Comparison of ENCODE assay signal across 20 mouse cellular contexts in the genomic region with DNA sequence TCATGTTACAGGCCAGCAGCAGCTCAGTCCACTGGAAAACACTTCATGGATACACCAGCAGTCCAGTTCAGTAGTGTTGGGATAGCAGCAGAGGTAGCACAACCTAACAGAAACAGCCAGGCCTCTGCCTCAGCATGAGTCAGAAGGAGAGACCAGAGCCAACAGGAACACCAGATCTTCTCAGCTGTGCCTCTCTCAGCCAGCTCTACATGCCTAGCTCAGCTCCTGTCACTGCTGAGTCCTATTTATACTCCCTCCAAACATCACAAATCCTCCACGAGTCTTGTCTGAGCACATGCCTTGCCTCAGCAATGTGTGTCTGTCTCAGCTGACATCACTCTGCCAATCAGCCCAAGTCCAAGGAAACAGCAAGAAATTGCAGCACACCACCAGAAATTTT. TPM values are rescaled to one million over a fixed set of nuclear protein-coding genes. Genes with fewer than 3 reads are reported as not detected.
DNase-seq lines count a peak whose midpoint lies in the region.
"Had no signal": no experiment of that assay in that cellular context is flagged by ENCODE, and none has a peak within 500 bp of the region (broad histone marks: within the 10 kb centered on the region; RNA-seq: fewer than 3 reads in every experiment).

No protein-coding gene starts in this region.

- no peak overlapping the region for H3K4me3 ChIP-seq in limb, embryonic 10.5 days
- H3K4me3 ChIP-seq: embryonic facial prominence, embryonic 15.5 days; erythroblast, embryonic 14.5 days; forebrain, embryonic 10.5 days; heart, embryonic 13.5 days; hindbrain, embryonic 12.5 days had no signal

- WGBS in limb, embryonic 10.5 days, result 71% methylated on average over 1 of the region's 1 CpGs

- DNase-seq in gastrocnemius, adult 8-10 months (ENCODE audit: low spot score in 2 of 2), result peak; percentile 2 to 15
- DNase-seq in gastrocnemius, postnatal 10 days, result no peak
- DNase-seq in 3T3-L1 (ENCODE audit: low read depth, low spot score) (peak; percentile 29), NIH3T3 (ENCODE audit: low read depth) (peak; percentile 6)
- DNase-seq in skeletal muscle tissue, adult 2 months (ENCODE audit: low read depth, low spot score), result peak; percentile 74
- no peak for DNase-seq in limb, embryonic 10.5 days (ENCODE audit: low spot score)
- DNase-seq: adrenal gland, adult 2 months; adrenal gland, postnatal 25 days; B cell, adult 2 months; cerebellum, adult 8-10 months; cerebellum, postnatal 14 days; embryo, embryonic 11 days; heart, postnatal 4 days; kidney, adult 8-10 months had no signal

- H3K36me3 ChIP-seq in limb, embryonic 10.5 days, result no peaks in the 10 kb centered on the region
- H3K36me3 ChIP-seq: embryonic facial prominence, embryonic 15.5 days; forebrain, embryonic 10.5 days; G1E; heart, embryonic 13.5 days; hindbrain, embryonic 12.5 days had no signal

- H3K4me1 ChIP-seq in limb, embryonic 10.5 days, result no peaks in the 10 kb centered on the region
- H3K4me1 ChIP-seq: embryonic facial prominence, embryonic 15.5 days; forebrain, embryonic 10.5 days; heart, embryonic 13.5 days; hindbrain, embryonic 12.5 days had no signal

- no peaks in the 10 kb centered on the region for H3K9me3 ChIP-seq in limb, embryonic 10.5 days (replicated peaks)
- H3K9me3 ChIP-seq: embryonic facial prominence, embryonic 15.5 days; forebrain, embryonic 10.5 days; G1E; heart, embryonic 13.5 days; hindbrain, embryonic 12.5 days had no signal

- H3K27me3 ChIP-seq in limb, embryonic 10.5 days (ENCODE audit: low read depth, poor library complexity, severe bottlenecking), result peaks cover 42% of the 10 kb centered on the region; the same call in 1 of the 2 replicates
- H3K27me3 ChIP-seq: embryonic facial prominence, embryonic 15.5 days; heart, embryonic 13.5 days had no signal

- H3K27ac ChIP-seq in limb, embryonic 10.5 days, result no peak overlapping the region
- H3K27ac ChIP-seq: embryonic facial prominence, embryonic 15.5 days; forebrain, embryonic 10.5 days; heart, embryonic 13.5 days; hindbrain, embryonic 12.5 days had no signal

RNA-seq across cellular contexts. Expression of gene Sms, which starts 12.4 kb away (rescaled TPM):
- total RNA-seq in gastrocnemius, adult 8-10 months (2022), result 100 to 1,000 TPM in 1 of 4 experiments, 10 to 100 TPM in 3; 61.4 to 129 (median 75.3) TPM
- total RNA-seq in gastrocnemius, postnatal 10 days (2021), result 10 to 100 TPM; 44.4 to 49.1 TPM
- 75.2 and 84.0 TPM in 2 replicates for polyA plus RNA-seq in limb, embryonic 10.5 days (2016; fragmentation: Nextera tagmentation; extraction: Ambion mirVana)

Comparison
In these comparisons a context has a peak if more than half of its experiments do, and no peak if none do; other contexts are left out.
1. DNase-seq: peak in gastrocnemius, adult 8-10 months (2 of 2), 3T3-L1 (single experiment), NIH3T3 (single experiment) and skeletal muscle tissue, adult 2 months (single experiment); none in gastrocnemius, postnatal 10 days (single experiment) and limb, embryonic 10.5 days (single experiment).